Mouse (Mus musculus) intestine, embryonic 14.5 days (tissue): ENCODE measurements around the gene Farp1. TPM values are rescaled to one million over a fixed set of nuclear protein-coding genes. Genes with fewer than 3 reads are reported as not detected.

Source experiments
- ATAC-seq: fragments of 200-750 bp; cut with Nextera tagmentation; replicated peaks from 2 replicates; pipeline ENCODE4 v1.8.0; 2017; ENCODE audit warnings: low read depth, moderate number of reproducible peaks, moderate TSS enrichment, moderate library complexity; ENCODE audit not compliant: low FRiP score, low TSS enrichment
- DNase-seq: peaks from one replicate; pipeline ENCODE4 v3.0.0-alpha.2; 2018; ENCODE audit warnings: low spot score
- H3K27ac ChIP-seq: fragments of 300-500 bp; sonication (generic); 2 replicates; pipeline ENCODE4 v1.5.1; 2014; ENCODE audit warnings: low read depth, mild to moderate bottlenecking, control low read depth
- H3K27me3 ChIP-seq: fragments of 300-500 bp; sonication (generic); replicated peaks from 2 replicates; pipeline ENCODE4 v1.6.1; 2014; ENCODE audit warnings: low read length, control low read depth; ENCODE audit not compliant: control insufficient read depth, insufficient read depth
- H3K36me3 ChIP-seq: fragments of 300-500 bp; sonication (generic); 2 replicates; pipeline ENCODE4 v1.6.1; 2014; ENCODE audit warnings: low read length, control low read depth; ENCODE audit not compliant: control insufficient read depth, insufficient read depth
- H3K4me1 ChIP-seq: fragments of 300-500 bp; sonication (generic); replicated peaks from 2 replicates; pipeline ENCODE4 v1.6.1; 2014; ENCODE audit warnings: low read length, control low read depth, mixed read lengths; ENCODE audit not compliant: control insufficient read depth, insufficient read depth
- H3K4me2 ChIP-seq: fragments of 300-500 bp; sonication (generic); 2 replicates; pipeline ENCODE4 v1.6.1; 2014; ENCODE audit warnings: low read length
- H3K4me3 ChIP-seq: fragments of 300-500 bp; sonication (generic); 2 replicates; pipeline ENCODE4 v1.5.1; 2014; ENCODE audit warnings: low read depth, low read length, control low read depth, mixed read lengths
- H3K9ac ChIP-seq: fragments of 300-500 bp; sonication (generic); 2 replicates; pipeline ENCODE4 v1.6.1; 2014; ENCODE audit warnings: mild to moderate bottlenecking, low read length
- H3K9me3 ChIP-seq: fragments of 300-500 bp; sonication (generic); 2 replicates; pipeline ENCODE4 v1.6.1; 2016; ENCODE audit warnings: low read length, control low read depth; ENCODE audit not compliant: control insufficient read depth
- WGBS: fragments of 180-500 bp; shearing (Covaris S2); extraction: QIAGEN DNeasy Blood & Tissue Kit; methylation state at CpG from one replicate; pipeline ENCODE4 v1.1.7; 2014; 5-methylcytosine and 5-hydroxymethylcytosine counted together
- polyA plus RNA-seq: library from polyadenylated mRNA; unstranded; fragments of >200 nt; fragmentation: Nextera tagmentation; extraction: Ambion mirVana; gene quantifications from 2 replicates; pipeline ENCODE4 v1.2.1, GENCODE M21; 2014

The Farp1 gene
- polyA plus RNA-seq, 1 experiment from 2014 or later = 26.1 TPM

- H3K9me3 ChIP-seq = no peaks in the 10 kb centered on the region
- H3K27me3 ChIP-seq = no peaks in the 10 kb centered on the region
- H3K4me1 ChIP-seq = 0 out of 2 replicates have a peak, but pooled peaks cover 5% of the 10 kb centered on the region
- 77% methylated on average over 10 of the region's 10 CpGs for WGBS
- no peak for DNase-seq
- no peak overlapping the region for H3K9ac ChIP-seq
- ATAC-seq = no peak
- no peak overlapping the region for H3K4me2 ChIP-seq
- H3K4me3 ChIP-seq = no peak overlapping the region
- H3K36me3 ChIP-seq = peaks cover 65% of the 10 kb centered on the region
- H3K27ac ChIP-seq = no peak overlapping the region
These were observed 203.7 kb downstream of the Farp1 start for GRCm38 (mm10) chr14:121238727-121239126.

- DNase-seq = no peak
These were observed 204.4 kb downstream of the Farp1 start for GRCm38 (mm10) chr14:121239386-121239785.

GRCm38 (mm10) chr14:121244104-121244503, 209.1 kb downstream of the Farp1 start:
- peaks cover 49% of the 10 kb centered on the region for H3K36me3 ChIP-seq
- ATAC-seq = no peak
- no peak overlapping the region for H3K27ac ChIP-seq
- no peak overlapping the region for H3K9ac ChIP-seq
- H3K4me1 ChIP-seq = 0 out of 2 replicates have a peak, but pooled peaks cover 9% of the 10 kb centered on the region
- DNase-seq = no peak
- no peak overlapping the region for H3K4me2 ChIP-seq
- H3K4me3 ChIP-seq = no peak overlapping the region
- no peaks in the 10 kb centered on the region for H3K9me3 ChIP-seq
- WGBS = 94% methylated on average over 15 of the region's 15 CpGs
- no peaks in the 10 kb centered on the region for H3K27me3 ChIP-seq

More at GRCm38 (mm10) chr14:121239386-121239785, 204.4 kb downstream of the Farp1 start:
- no peak overlapping the region for H3K4me2 ChIP-seq
- no peak overlapping the region for H3K27ac ChIP-seq
- 34% methylated on average over 8 of the region's 8 CpGs for WGBS
- H3K4me1 ChIP-seq = 0 out of 2 replicates have a peak, but pooled peaks cover 5% of the 10 kb centered on the region
- H3K36me3 ChIP-seq = peaks cover 65% of the 10 kb centered on the region
- H3K9me3 ChIP-seq = no peaks in the 10 kb centered on the region
- H3K4me3 ChIP-seq = no peak overlapping the region
- no peak overlapping the region for H3K9ac ChIP-seq
- ATAC-seq = no peak
- H3K27me3 ChIP-seq = no peaks in the 10 kb centered on the region

- H3K9ac ChIP-seq = no peak overlapping the region
- H3K27ac ChIP-seq = no peak overlapping the region
- peaks cover 47% of the 10 kb centered on the region for H3K36me3 ChIP-seq
- WGBS = 82% methylated on average over 14 of the region's 14 CpGs
- ATAC-seq (no peak), DNase-seq (no peak)
- no peak overlapping the region for H3K4me2 ChIP-seq
- no peak overlapping the region for H3K4me3 ChIP-seq
- H3K27me3 ChIP-seq = no peaks in the 10 kb centered on the region
- no peaks in the 10 kb centered on the region for H3K9me3 ChIP-seq
- 0 out of 2 replicates have a peak, but pooled peaks cover 5% of the 10 kb centered on the region for H3K4me1 ChIP-seq
These were observed 211.2 kb downstream of the Farp1 start for GRCm38 (mm10) chr14:121246048-121246731.

GRCm38 (mm10) chr14:121247287-121247686, 212.3 kb downstream of the Farp1 start:
- H3K4me2 ChIP-seq = no peak overlapping the region
- H3K27ac ChIP-seq = no peak overlapping the region
- no peak overlapping the region for H3K9ac ChIP-seq
- no peak for DNase-seq
- no peak for ATAC-seq
- WGBS = 46% methylated on average over 7 of the region's 7 CpGs
- peaks cover 43% of the 10 kb centered on the region for H3K36me3 ChIP-seq
- 0 out of 2 replicates have a peak, but pooled peaks cover 5% of the 10 kb centered on the region for H3K4me1 ChIP-seq
- H3K4me3 ChIP-seq = no peak overlapping the region
- no peaks in the 10 kb centered on the region for H3K9me3 ChIP-seq
- H3K27me3 ChIP-seq = no peaks in the 10 kb centered on the region

GRCm38 (mm10) chr14:121248346-121248745, 213.3 kb downstream of the Farp1 start:
- DNase-seq (no peak), ATAC-seq (no peak)
- H3K27ac ChIP-seq = no peak overlapping the region
- WGBS = 85% methylated on average over 5 of the region's 5 CpGs
- H3K36me3 ChIP-seq = peaks cover 38% of the 10 kb centered on the region
- H3K4me2 ChIP-seq = no peak overlapping the region
- 0 out of 2 replicates have a peak, but pooled peaks cover 5% of the 10 kb centered on the region for H3K4me1 ChIP-seq
- H3K27me3 ChIP-seq = no peaks in the 10 kb centered on the region
- no peak overlapping the region for H3K9ac ChIP-seq
- H3K9me3 ChIP-seq = no peaks in the 10 kb centered on the region
- no peak overlapping the region for H3K4me3 ChIP-seq

GRCm38 (mm10) chr14:121251099-121251498, 216.1 kb downstream of the Farp1 start:
- H3K9ac ChIP-seq = no peak overlapping the region
- no peak overlapping the region for H3K27ac ChIP-seq
- WGBS = 86% methylated on average over 5 of the region's 5 CpGs
- H3K36me3 ChIP-seq = peaks cover 32% of the 10 kb centered on the region; the same call in 1 of the 2 replicates
- no peak overlapping the region for H3K4me2 ChIP-seq
- DNase-seq (no peak), ATAC-seq (no peak)
- H3K4me1 ChIP-seq = 0 out of 2 replicates have a peak, but pooled peaks cover 5% of the 10 kb centered on the region
- no peak overlapping the region for H3K4me3 ChIP-seq
- H3K27me3 ChIP-seq = no peaks in the 10 kb centered on the region
- H3K9me3 ChIP-seq = no peaks in the 10 kb centered on the region

- no peak for DNase-seq
- Histone ChIP-seq H3K9ac (no peak overlapping the region), H3K36me3 (peaks cover 35% of the 10 kb centered on the region), H3K4me2 (no peak overlapping the region), H3K27me3 (no peaks in the 10 kb centered on the region), H3K4me3 (no peak overlapping the region), H3K9me3 (no peaks in the 10 kb centered on the region), H3K27ac (no peak overlapping the region), H3K4me1 (0 out of 2 replicates have a peak, but pooled peaks cover 5% of the 10 kb centered on the region)
- 55% methylated on average over 4 of the region's 4 CpGs for WGBS
- ATAC-seq = no peak
These were observed 216.7 kb downstream of the Farp1 start for GRCm38 (mm10) chr14:121251708-121252107.

GRCm38 (mm10) chr14:121252542-121252941, 217.5 kb downstream of the Farp1 start:
- 89% methylated on average over 10 of the region's 10 CpGs for WGBS
- Histone ChIP-seq H3K27ac (no peak overlapping the region), H3K4me3 (no peak overlapping the region), H3K4me1 (0 out of 2 replicates have a peak, but pooled peaks cover 2% of the 10 kb centered on the region), H3K9ac (no peak overlapping the region), H3K36me3 (peaks cover 42% of the 10 kb centered on the region), H3K27me3 (no peaks in the 10 kb centered on the region), H3K4me2 (no peak overlapping the region), H3K9me3 (no peaks in the 10 kb centered on the region)
- ATAC-seq (no peak), DNase-seq (no peak)
